Mouse (Mus musculus) liver, postnatal 0 days (tissue): ENCODE results near the gene Gm20388.

Experiments
- CTCF ChIP-seq: sonication (generic); IDR thresholded peaks from 2 replicates; pipeline ENCODE4 v1.5.1; 2016; ENCODE audit warnings: antibody characterized with exemption, low read depth
- EP300 ChIP-seq: IDR thresholded peaks from 2 replicates; pipeline ENCODE4 v1.6.1; 2016; ENCODE audit warnings: antibody characterized with exemption, low read depth, mild to moderate bottlenecking

- TF ChIP-seq EP300 (no peak), CTCF (no peak)
Measured at GRCm38 (mm10) chr8:123126193-123126816, 3215.7 kb downstream of the Gm20388 start.
